Mouse (Mus musculus) stomach, postnatal 0 days (tissue): Measurements from ENCODE around the gene Actl6b. TPM values are rescaled to one million over a fixed set of nuclear protein-coding genes. Genes with fewer than 3 reads are reported as not detected.
A peak's percentile ranks its signal among the peaks of the same experiment; 100 is the strongest.

Source experiments
- ATAC-seq: fragments of 200-750 bp; cut with Nextera tagmentation; 2 replicates; pipeline ENCODE4 v1.8.0; 2017; ENCODE audit not compliant: low FRiP score, low TSS enrichment
- DNase-seq: peaks from one replicate; pipeline ENCODE4 v3.0.0-alpha.2; 2016; ENCODE audit warnings: low spot score
- H3K27ac ChIP-seq: fragments of 300-500 bp; sonication (generic); replicated peaks from 2 replicates; pipeline ENCODE4 v1.5.1; 2014; ENCODE audit warnings: mild to moderate bottlenecking, control low read depth
- H3K27me3 ChIP-seq: fragments of 300-500 bp; sonication (generic); 2 replicates; pipeline ENCODE4 v1.6.1; 2014; ENCODE audit warnings: low read length; ENCODE audit not compliant: control insufficient read depth, insufficient read depth
- H3K36me3 ChIP-seq: fragments of 300-500 bp; sonication (generic); 2 replicates; pipeline ENCODE4 v1.6.1; 2014; ENCODE audit warnings: low read length, mixed read lengths; ENCODE audit not compliant: control insufficient read depth, insufficient read depth
- H3K4me1 ChIP-seq: fragments of 300-500 bp; sonication (generic); replicated peaks from 2 replicates; pipeline ENCODE4 v1.6.1; 2014; ENCODE audit warnings: antibody characterized with exemption; ENCODE audit not compliant: control insufficient read depth, insufficient read depth
- H3K4me2 ChIP-seq: fragments of 300-500 bp; sonication (generic); replicated peaks from 2 replicates; pipeline ENCODE4 v1.6.1; 2014; ENCODE audit warnings: low read depth, mild to moderate bottlenecking, control low read depth, moderate library complexity
- H3K4me3 ChIP-seq: fragments of 300-500 bp; sonication (generic); 2 replicates; pipeline ENCODE4 v1.5.1; 2014; ENCODE audit warnings: low read depth, low read length, control low read depth
- H3K9ac ChIP-seq: fragments of 300-500 bp; sonication (generic); 2 replicates; pipeline ENCODE4 v1.6.1; 2014; ENCODE audit warnings: mild to moderate bottlenecking, low read length, control low read depth, mixed read lengths
- H3K9me3 ChIP-seq: fragments of 300-500 bp; sonication (generic); 2 replicates; pipeline ENCODE4 v1.6.1; 2016; ENCODE audit warnings: low read length; ENCODE audit not compliant: control insufficient read depth
- CTCF ChIP-seq: IDR thresholded peaks from 2 replicates; pipeline ENCODE4 v1.5.1; 2016; ENCODE audit warnings: antibody characterized with exemption, low read depth, mild to moderate bottlenecking, moderate library complexity
- EP300 ChIP-seq: optimal IDR thresholded peaks from 2 replicates; pipeline ENCODE3; 2016; ENCODE audit warnings: antibody characterized with exemption
- WGBS: fragments of 180-500 bp; shearing (Covaris S2); extraction: QIAGEN DNeasy Blood & Tissue Kit; methylation state at CpG from one replicate; pipeline ENCODE4 v1.1.7; 2014; 5-methylcytosine and 5-hydroxymethylcytosine counted together
- polyA plus RNA-seq: library from polyadenylated mRNA; unstranded; fragments of >200 nt; fragmentation: Nextera tagmentation; extraction: Ambion mirVana; gene quantifications from 2 replicates; pipeline ENCODE4 v1.2.1, GENCODE M21; 2015

Gene Actl6b
- 2.3 and 2.7 TPM in 2 replicates for polyA plus RNA-seq

- no peak within 1 kb of the TSS for H3K9ac ChIP-seq
- H3K4me3 ChIP-seq = no peak within 1 kb of the TSS
- TF ChIP-seq CTCF (no peak), EP300 (no peak)
- DNase-seq (peak; percentile 73), ATAC-seq (peak; percentile 80)
- H3K4me2 ChIP-seq = peak within 1 kb of the TSS; percentile 8; the same call in 1 of the 2 replicates
- no peaks in the 10 kb centered on the region for H3K4me1 ChIP-seq
- 1% methylated on average over 36 of the region's 37 CpGs for WGBS
- H3K27me3 ChIP-seq = no peaks in the 10 kb centered on the region
- no peaks in the 10 kb centered on the region for H3K9me3 ChIP-seq
- no peak within 1 kb of the TSS for H3K27ac ChIP-seq
- H3K36me3 ChIP-seq = no peaks in the 10 kb centered on the region
Observed at GRCm38 (mm10) chr5:137553411-137553837, at the start of gene Actl6b. Gene Actl6b (plus strand): TSS chr5:137553517.

- Histone ChIP-seq H3K4me2 (no peak overlapping the region), H3K27ac (no peak overlapping the region), H3K4me1 (peaks cover 6% of the 10 kb centered on the region), H3K9me3 (no peaks in the 10 kb centered on the region), H3K27me3 (no peaks in the 10 kb centered on the region), H3K4me3 (no peak overlapping the region), H3K9ac (no peak overlapping the region), H3K36me3 (no peaks in the 10 kb centered on the region)
- ATAC-seq (no peak), DNase-seq (peak; percentile 34)
- TF ChIP-seq EP300 (no peak), CTCF (peak; percentile 45)
- 63% methylated on average over 6 of the region's 6 CpGs for WGBS
Observed at GRCm38 (mm10) chr5:137504041-137504440, 49.3 kb upstream of the Actl6b start.

- TF ChIP-seq CTCF = no peak
- no peak for TF ChIP-seq EP300
- H3K27ac ChIP-seq = peak overlapping the region; percentile 93
- peak overlapping the region; percentile 86 for H3K4me2 ChIP-seq
- no peaks in the 10 kb centered on the region for H3K27me3 ChIP-seq
- H3K4me3 ChIP-seq = peak overlapping the region; percentile 98
- DNase-seq = peak; percentile 85
- no peaks in the 10 kb centered on the region for H3K4me1 ChIP-seq
- peak overlapping the region; percentile 96 for H3K9ac ChIP-seq
- WGBS = under 1% methylated on average over 18 of the region's 52 CpGs
- no peaks in the 10 kb centered on the region for H3K9me3 ChIP-seq
- ATAC-seq = peak; percentile 75
- no peaks in the 10 kb centered on the region for H3K36me3 ChIP-seq
Observed at GRCm38 (mm10) chr5:137510014-137510501, 43.3 kb upstream of the Actl6b start.

- Histone ChIP-seq H3K9ac (peak overlapping the region; percentile 96), H3K36me3 (no peaks in the 10 kb centered on the region), H3K4me2 (peak overlapping the region; percentile 86), H3K4me3 (peak overlapping the region; percentile 98), H3K27me3 (no peaks in the 10 kb centered on the region), H3K27ac (peak overlapping the region; percentile 93), H3K4me1 (no peaks in the 10 kb centered on the region), H3K9me3 (no peaks in the 10 kb centered on the region)
- DNase-seq (no peak), ATAC-seq (peak; percentile 41)
- no peak for TF ChIP-seq EP300
- TF ChIP-seq CTCF = no peak
- WGBS = under 1% methylated on average over 30 of the region's 83 CpGs
Observed at GRCm38 (mm10) chr5:137510573-137511390, 42.5 kb upstream of the Actl6b start.

GRCm38 (mm10) chr5:137511706-137512105, 41.6 kb upstream of the Actl6b start:
- H3K36me3 ChIP-seq = no peaks in the 10 kb centered on the region
- H3K27me3 ChIP-seq = no peaks in the 10 kb centered on the region
- H3K9ac ChIP-seq = peak overlapping the region; percentile 96; the same call in 1 of the 2 replicates
- no peaks in the 10 kb centered on the region for H3K4me1 ChIP-seq
- no peak for ATAC-seq
- H3K4me3 ChIP-seq = peak overlapping the region; percentile 98
- H3K9me3 ChIP-seq = no peaks in the 10 kb centered on the region
- H3K27ac ChIP-seq = no peak overlapping the region
- no peak for DNase-seq
- 42% methylated on average over 3 of the region's 3 CpGs for WGBS
- TF ChIP-seq CTCF (no peak), EP300 (no peak)
- H3K4me2 ChIP-seq = peak overlapping the region; percentile 86
